Mouse (Mus musculus) heart, postnatal 0 days (tissue): ENCODE measurements at regions not wholly inside any gene's neighbourhood (a gene's known extent, or its start where the extent isn't known, plus 50 kb on each side); places are given as distances from the start of the nearest gene placed in this dataset.

Experiments used
- CTCF ChIP-seq: IDR thresholded peaks from 2 replicates; pipeline ENCODE4 v1.5.1; 2016; ENCODE audit warnings: antibody characterized with exemption, control low read depth, low read depth
- EP300 ChIP-seq: IDR thresholded peaks from 2 replicates; pipeline ENCODE4 v1.6.1; 2016; ENCODE audit warnings: antibody characterized with exemption, low read depth

- TF ChIP-seq CTCF: no peak
- no peak for TF ChIP-seq EP300
Measured at GRCm38 (mm10) chr3:150759854-150760253, 677.8 kb upstream of the Adgrl4 start.
